Mouse (Mus musculus): ENCODE data around the gene Tbx1.
A peak's percentile ranks its signal among the peaks of the same experiment; 100 is the strongest.
"Not testable (repeated sequence)": the region's sequence is repeated elsewhere in the genome, so short reads cannot be mapped to it uniquely, and the experiment has no call there.

Tbx1 gene

GRCm38 (mm10) chr16:18554721-18555120 is 35.8 kb downstream of the Tbx1 start:
- no peak for DNase-seq (ENCODE audit: inconsistent ontology term)

- no peak for DNase-seq (ENCODE audit: inconsistent ontology term)
Observed at GRCm38 (mm10) chr16:18552106-18552710, 38.3 kb downstream of the Tbx1 start.

GRCm38 (mm10) chr16:18551604-18552003 is 38.9 kb downstream of the Tbx1 start:
- DNase-seq (ENCODE audit: inconsistent ontology term), result no peak

DNA sequence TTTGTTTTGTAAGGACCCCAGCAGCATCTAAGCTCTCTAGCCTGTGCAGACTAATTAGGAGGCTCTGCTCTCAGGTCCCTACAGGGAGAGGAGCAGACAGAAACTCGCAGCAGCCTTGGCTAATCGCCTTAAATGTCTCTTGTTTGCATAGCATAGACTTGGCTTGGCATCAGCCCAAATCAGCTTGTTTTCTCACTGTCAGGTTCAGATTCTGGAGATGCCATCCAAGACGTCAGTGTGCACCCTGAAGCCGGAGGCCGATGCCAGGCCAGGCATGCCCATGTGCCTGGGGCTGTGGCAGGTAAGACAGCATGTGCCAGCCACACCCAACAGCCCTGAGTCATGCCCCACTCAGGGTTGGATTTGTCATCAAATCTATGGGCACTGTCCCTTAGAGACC is 42.6 kb downstream of the Tbx1 start:
- DNase-seq (ENCODE audit: inconsistent ontology term), result no peak

- peak; percentile 88 for DNase-seq (ENCODE audit: inconsistent ontology term)
Observed at GRCm38 (mm10) chr16:18543151-18543829, 47.2 kb downstream of the Tbx1 start.

- DNase-seq (ENCODE audit: inconsistent ontology term), result no peak
Observed at GRCm38 (mm10) chr16:18539281-18539680, 51.2 kb downstream of the Tbx1 start.

DNA sequence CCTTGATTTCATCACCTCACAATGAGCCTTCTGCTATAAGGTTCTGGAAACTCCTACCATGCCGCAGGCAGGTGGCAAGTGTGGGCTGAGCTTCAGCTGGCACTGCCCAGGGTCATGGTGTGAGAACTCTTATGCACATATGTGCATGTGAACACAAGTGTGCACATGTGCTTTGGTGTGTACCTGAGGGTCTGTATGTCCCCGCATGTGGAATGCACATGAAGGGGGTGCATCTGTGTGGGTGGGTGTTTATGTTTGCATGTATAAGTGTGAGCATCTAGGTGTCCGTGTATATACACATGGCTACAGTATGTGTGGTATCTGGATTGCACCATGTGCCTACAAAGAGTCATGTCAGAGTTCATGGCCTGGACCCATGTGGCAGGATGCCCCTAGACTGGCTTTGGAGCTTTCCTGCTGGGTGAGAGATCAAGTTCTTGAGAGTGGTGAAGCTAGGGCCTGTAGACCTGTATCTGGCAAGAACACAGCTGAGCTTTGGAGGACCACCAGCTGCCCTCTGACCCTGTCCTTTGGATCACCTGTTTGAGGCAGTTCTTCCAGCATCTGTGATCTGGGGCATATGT is 53.0 kb downstream of the Tbx1 start:
- no peak for DNase-seq (ENCODE audit: inconsistent ontology term)

DNA sequence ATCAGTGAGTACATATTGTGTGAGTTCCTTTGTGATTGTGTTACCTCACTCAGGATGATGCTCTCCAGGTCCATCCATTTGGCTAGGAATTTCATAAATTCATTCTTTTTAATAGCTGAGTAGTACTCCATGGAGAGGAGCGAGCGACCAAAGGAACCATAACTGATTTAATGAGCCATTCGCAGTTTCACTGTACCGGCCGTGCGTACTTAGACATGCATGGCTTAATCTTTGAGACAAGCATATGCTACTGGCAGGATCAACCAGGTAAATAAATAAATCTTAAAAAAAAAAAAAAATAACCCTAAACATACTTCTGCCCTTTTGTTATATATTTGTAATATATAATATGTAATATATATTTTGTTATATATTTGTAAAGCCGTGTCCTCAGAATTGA is 57.4 kb downstream of the Tbx1 start:
- not testable (repeated sequence) for DNase-seq (ENCODE audit: inconsistent ontology term)

Data from Muller cell, postnatal 12 days (primary cell).